Mouse (Mus musculus): ENCODE measurements around the gene Treml2.
"Not testable (repeated sequence)": the region's sequence is repeated elsewhere in the genome, so short reads cannot be mapped to it uniquely, and the experiment has no call there.

Gene Treml2

DNA sequence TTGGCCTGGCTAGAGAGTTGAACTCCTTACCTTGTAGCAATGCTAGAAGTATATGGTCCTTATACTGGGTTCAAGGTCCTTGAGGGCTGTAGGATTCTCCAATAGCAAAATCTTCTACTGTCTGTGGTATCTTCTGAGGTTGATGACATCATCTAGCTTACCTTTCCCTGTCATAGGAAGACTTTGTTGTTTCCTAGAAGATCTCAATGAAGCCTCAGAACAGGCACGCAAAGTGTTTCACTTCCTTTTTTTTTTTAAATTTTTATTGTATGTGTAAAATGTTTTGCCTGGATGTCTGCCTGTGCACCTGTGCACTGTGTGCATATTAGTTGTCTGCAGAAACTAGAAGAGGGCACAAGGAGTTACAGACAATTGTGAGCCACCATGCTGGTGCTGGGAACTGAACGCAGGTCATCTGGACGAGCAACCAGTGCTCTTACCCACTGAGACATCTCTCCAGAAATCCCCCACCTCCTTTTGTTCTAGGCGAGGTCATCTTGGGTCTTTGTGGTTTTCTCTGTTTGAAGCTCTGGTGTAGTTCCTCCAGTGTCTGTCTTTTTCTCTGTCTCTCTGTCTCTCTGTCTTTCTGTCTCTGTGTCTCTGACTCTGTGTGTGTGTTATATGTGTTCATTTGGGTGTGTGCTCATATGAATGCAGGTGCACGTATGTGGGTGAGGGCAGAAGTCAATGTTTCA lies 5.7 kb upstream of the Treml2 start:
- DNase-seq (ENCODE audit: low spot score) = no peak

DNA sequence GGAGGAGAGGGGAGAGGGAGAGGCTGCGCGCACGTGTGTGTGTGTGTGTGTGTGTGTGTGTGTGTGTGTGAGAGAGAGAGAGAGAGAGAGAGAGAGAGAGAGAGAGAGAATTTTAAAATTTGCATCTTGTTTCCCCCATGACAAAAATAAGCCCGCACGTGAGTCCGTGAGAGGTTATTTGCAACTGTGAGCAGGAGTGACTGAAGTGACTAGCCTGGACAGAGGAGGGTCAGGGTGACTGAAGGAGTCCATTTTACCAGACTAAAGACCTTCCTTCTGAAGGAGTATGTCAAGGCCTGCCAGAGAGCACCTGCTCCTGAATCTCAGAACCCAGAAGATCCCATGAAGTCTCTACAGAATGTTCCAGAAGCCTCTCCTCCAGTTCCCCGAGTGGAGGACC lies 458 bp downstream of the Treml2 start:
- peak; percentile 26 for DNase-seq (ENCODE audit: low spot score)

DNA sequence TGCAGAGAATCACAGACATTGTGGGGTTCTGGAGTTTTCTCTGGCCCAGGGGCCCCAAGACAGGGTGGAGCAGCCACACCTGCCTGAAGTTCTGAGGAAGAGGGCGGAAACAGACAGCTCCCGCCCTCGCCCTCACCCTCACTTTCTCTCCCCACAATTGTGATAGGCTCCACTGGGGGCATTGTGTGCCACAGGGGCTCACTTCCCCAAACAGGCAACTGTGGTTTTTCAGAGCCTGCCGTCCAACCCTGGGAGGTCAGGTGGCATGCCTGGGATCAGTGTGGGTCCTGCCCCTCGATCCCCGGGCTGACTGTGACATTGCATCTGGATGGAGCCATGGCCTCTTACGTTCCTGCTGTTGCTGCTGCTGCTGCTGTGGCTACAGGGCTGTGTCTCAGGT lies 901 bp downstream of the Treml2 start:
- DNase-seq (ENCODE audit: low spot score) = peak; percentile 57

DNA sequence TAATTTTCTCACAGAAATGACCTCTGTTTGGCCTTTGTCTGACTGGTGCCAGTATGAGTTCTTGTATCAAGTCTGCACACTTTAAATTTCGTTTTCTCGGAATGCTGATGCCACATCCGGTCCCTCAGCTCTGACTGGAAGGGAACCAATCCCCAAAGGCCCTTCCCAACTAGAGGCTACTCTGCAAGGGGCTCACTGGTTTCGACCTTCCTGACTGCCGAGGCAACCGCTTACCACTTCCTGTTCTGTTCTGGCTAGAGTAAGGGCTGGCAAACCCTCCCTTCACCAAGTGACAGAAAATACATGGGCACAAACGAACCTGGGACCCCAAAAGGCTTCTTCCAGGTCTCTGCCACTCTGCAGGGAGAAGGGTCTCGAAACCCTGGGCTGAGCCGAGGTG lies 1.6 kb downstream of the Treml2 start:
- DNase-seq (ENCODE audit: low spot score) = peak; percentile 19

DNA sequence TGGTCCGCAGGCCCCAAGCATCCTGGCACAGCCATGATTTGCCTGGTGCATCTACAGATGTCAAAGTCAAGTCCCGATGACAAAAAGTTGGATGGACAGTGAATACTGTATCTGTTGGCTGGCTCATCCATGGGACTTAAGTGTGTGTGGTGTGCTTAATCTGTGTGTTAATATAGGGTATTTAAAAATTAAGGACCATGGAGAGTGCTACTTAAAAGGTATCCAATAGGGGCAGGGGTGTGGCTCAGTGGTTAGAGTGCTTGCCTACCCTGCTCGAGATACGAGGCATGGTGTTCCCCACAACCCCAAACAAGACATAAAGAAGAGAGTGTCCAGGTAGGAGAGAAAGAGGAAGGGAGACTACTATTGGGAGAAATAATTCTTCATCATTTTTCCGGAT lies 2.5 kb downstream of the Treml2 start:
- DNase-seq (ENCODE audit: low spot score) = no peak

DNA sequence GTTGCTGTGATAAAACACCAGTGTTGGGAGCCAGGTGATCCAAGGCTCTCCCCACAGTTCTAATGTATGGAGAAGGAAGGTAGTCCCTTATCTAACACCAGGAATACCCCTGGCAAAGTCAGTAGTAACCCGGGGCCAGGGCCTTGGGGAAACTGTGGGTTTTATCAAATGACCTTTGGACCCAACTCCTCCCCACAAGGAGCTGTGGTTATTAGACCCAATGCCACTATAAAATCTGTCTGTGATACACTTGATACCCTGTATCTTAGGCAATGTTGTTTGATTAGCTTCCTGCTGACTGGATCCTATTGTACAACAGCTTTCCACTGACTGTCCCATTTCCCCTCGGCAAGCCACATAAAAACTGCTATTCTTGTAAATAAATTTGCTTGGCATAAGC lies 12.8 kb downstream of the Treml2 start:
- no peak for DNase-seq (ENCODE audit: low spot score)

DNA sequence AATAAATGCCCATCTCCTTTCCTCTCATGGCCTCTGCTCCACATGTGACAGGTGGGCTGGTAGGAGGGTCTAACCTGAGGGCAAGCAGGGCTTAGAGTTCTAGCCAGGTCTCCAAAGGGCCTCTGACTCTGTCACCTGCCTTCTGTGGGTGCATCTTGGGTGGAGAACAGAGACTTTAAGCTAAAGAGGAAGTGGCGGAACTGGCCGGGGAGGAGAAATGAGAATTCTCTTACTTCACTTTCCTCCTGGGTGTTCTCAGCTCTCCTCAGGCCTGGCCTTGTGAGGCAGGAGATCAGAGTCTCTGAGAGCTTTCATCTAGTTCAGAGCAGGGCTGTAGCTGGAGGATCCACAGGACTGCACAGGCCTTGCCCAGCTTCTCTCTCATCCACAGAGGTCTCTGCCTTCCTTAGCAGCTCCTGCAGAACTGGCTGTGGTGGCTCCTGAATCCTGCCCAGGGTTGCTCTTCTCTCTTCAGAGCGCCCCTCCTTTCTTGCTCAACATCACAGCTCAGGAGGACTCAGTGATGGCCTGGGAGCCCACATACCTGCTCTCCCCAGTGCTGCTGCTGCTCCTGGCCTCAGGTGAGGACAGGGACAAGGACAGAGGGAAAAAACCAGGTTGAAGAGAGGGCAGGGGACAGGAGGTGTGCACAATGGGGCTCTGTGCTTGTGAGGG lies 16.7 kb downstream of the Treml2 start, which contains the start of gene B430306N03Rik:
Gene B430306N03Rik (plus strand): TSS at position 237 of the 675 bp plus-strand sequence.
- not testable (repeated sequence) for DNase-seq (ENCODE audit: low spot score)

DNA sequence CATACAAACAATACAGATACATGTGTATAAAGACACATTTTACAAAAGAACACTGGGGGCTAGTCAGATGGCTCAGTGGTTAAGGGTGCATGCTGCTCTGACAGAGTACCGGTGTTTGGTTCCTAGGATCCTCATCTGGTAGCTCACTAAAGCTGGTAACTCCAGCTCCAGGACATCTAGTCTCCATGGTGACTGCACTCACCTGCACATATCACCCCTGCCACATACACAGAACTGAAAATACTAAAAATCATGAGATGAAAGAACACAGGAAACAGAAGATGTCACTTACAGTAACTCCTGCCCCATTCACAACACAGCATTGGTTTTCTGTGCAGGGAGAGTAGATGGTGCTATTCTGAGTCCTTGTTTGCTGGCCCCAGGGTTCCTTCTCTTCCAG lies 19.4 kb downstream of the Treml2 start:
- no peak for DNase-seq (ENCODE audit: low spot score)

DNA sequence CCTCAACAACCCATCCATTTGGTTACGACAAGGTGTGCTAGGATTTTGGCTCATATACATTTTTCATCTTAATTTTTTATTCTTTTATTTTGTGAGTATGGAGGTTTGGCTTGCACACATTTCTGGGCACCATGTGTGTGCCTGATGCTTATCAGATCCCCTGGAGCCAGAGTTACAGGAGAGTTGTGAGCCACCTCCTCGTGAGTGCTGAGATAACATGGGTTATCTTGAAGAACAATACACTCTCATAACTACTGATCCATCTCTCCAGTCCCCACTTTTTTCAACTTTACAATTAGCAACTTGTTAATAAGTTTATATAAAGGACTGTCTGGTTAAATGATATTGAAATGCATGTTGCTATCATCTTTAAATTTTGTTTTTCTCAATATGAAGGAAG lies 22.0 kb downstream of the Treml2 start:
- DNase-seq (ENCODE audit: low spot score) = no peak

DNA sequence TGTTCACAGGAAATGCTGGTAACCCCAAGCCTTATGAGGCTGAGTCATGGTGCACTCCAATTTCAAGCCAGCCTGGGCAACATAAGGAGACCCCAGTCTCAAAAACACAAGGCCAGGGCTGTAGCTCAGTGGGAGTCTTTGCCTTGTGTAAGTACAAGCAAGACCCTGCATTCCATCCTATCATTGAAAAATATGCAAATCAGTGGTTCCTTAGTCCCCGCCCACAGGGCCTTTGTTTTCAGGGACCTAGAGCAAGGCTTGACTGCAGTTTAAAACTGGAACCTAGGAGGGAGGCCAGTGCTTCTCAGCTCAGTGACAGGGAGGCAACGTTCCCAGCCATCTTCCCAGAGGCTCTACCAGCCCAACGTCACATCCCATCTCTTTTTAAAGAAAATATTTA lies 23.9 kb downstream of the Treml2 start:
- DNase-seq (ENCODE audit: low spot score) = no peak

DNA sequence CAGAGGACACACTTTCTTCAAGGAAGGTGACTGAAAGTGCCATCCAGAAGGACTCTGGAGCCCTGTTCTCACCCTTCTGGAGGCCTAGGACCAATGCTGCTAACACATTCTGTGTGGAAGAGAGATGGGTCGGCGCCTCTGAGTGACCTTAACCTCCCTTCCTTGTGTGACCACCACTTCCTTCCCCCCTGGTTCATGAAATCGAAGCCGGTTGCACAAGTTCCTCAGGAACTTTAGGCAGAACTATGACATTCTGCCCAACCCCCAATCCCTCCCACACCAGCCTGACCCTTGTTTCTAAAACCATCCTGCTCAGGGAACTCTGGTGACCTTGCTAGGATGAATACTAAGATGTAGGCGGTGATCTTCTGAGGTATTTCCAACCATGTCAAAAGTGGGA lies 25.0 kb downstream of the Treml2 start:
- DNase-seq (ENCODE audit: low spot score) = no peak

DNA sequence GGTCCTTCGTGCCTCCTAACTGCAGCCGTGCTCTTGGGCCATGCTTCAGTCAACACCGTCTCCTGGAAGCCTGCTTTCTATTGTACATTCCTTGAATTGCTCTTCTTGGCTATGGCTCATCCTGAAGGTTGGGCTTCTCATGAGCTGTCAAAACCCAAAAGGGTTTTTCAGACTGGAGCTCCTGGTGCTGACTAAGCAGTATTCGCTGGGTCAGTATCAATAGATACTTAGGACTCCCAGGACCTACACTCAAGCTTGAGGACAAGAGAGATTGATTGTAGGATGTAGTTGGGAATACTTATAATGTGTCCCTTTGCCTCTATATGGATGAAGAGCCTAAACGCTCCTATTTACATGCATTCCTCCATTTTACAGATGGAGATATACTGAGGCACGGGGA lies 25.8 kb downstream of the Treml2 start:
- no peak for DNase-seq (ENCODE audit: low spot score)

DNA sequence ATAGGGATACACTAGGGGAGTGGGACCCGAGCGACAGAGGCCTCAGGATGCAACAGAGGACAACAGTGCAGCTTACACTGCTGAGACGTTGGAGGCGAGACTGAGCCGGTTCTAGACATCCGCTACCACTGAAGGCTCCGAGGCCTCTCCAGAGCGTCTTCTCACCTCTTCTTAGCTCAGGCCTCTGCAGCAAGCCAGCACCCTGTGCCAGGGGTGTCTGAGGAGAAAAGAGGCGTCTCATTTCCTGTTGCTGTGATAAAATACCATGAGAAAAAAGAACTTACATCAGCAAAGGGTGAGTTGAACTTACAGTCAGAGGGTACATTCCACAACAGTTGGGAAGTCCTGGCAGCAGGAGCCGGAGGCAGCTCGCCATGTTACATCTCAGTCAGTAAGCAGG lies 26.3 kb downstream of the Treml2 start:
- no peak for DNase-seq (ENCODE audit: low spot score)

DNA sequence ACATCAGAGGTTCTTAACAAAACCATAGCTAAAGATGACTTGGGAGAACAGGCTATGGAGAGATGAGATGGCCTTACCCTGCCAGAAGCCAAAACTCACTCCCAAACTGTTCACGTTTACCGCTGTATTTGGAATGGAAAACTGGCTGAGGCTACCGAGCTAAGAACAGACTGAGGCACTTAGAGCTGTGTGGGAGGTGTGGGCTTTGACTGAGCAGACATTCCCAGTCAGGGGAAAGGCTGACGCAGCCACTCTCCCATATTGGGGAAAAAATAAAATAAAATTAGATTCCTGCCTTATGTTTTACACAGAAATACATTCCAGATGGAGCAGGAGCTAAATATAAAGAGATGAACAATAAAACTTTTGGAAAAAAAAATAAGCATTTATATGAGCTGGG lies 27.4 kb downstream of the Treml2 start:
- no peak for DNase-seq (ENCODE audit: low spot score)

DNA sequence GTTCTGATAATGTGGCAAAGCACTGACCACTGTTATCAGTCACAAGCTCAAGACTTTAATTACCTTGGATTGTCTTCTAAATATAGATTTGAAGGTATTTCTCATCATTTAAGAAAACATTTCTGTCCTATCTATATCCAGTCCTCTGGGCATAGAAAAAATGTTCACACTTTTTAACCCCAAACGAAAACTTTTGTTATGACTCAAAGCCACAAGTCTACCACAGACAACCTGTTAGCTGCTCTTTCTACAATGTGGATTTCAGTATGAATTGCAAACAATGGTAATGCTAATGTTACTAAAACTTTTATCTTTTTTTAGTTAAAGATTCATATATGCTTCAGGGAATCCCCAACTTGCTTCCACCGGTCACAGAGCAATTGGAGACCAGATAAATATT lies 33.2 kb downstream of the Treml2 start:
- no peak for DNase-seq (ENCODE audit: low spot score)

DNA sequence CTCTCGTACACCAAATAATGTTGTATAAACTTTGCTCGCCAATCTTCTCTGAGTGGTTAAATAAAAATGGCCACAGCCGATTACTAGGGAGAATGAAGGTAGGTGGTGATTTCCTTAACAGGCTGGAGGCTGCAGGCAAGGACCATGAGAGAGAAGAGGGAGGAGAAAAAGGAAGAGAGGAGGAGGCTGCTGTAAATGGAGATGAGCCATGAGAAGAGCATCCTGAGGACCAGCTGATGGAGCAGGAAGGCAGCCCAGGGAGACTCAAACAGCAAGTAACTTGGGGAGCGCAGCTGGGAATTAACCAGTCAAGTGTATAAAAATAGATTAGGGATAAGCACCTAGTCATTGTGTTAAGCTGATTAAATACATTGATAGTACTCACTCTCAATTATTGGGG lies 34.9 kb downstream of the Treml2 start:
- DNase-seq (ENCODE audit: low spot score) = no peak

DNA sequence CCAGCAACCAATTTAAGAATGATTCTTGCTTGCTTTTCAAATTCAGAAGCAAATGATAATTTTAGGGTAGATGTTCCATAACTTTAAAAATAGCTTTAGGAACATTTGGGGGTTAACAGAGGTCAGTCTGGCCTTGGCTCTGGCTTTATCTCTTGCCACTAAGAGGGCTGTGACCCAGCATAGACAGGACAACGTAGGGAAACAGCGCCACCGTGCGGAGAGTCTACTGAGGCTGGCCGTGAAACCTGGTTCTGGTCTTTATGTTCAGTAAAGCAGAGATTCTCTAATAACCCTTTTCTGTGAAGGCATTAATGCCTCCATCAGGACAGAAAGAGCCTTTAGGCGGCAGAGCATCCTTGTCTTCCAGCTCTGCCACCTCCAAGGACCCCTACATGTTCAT lies 37.6 kb downstream of the Treml2 start:
- DNase-seq (ENCODE audit: low spot score) = peak; percentile 64

DNA sequence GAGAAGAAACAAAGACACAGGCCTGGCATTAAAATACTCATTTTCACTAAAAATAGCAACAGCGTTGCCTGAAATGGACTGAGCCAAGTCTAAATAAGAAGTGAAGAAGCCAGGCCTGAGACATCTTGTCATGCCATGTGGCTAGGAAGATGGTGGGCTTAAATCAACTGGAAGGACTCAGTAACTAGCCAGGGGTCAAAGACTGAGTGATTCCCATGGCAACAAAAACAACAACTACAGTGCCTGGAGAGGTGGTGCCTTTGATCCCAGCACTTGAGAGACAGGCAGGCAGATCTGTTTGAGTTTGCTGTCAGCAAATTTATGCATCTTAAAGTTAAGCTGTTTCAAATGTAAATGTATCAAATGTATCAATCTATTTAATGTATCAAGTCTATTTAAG lies 41.0 kb downstream of the Treml2 start:
- DNase-seq (ENCODE audit: low spot score) = no peak

DNA sequence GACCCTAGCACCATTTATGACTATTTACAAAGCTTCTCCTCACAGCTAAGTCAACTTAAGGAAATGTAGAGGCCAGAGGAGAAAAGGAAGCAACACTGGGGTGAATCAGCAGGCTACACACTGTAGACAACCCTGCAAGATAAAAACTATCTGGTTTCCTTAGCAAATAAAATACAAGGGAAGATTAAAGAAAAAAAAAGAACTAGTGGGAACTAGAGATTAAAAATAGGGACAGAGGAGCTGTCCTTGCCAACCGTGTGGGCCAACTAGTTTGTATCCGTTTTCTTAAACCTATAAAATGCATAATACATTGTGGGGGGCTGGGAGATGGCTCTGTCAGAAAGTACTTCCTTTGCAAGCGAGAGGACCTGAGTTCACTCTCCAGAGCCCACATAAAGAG lies 42.6 kb downstream of the Treml2 start:
- DNase-seq (ENCODE audit: low spot score) = no peak

DNA sequence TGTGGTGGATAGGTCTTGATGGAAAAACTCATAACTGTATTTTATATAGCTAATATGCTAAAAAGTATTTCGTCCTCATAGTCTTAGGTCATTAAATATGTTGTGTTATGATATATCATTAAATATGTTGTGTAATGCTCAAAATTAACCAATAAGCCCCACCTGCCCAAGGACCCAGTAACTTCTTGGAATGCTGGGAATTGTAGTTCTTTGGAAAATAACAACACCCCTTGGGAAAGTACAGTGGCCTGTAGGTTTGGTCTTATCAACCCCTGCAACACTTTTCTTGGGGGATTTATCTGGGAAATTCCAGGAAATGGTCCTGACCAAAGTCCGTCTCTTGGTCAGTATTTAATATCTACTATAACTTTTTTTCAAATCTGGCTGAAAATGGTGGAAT lies 43.8 kb downstream of the Treml2 start:
- no peak for DNase-seq (ENCODE audit: low spot score)

DNA sequence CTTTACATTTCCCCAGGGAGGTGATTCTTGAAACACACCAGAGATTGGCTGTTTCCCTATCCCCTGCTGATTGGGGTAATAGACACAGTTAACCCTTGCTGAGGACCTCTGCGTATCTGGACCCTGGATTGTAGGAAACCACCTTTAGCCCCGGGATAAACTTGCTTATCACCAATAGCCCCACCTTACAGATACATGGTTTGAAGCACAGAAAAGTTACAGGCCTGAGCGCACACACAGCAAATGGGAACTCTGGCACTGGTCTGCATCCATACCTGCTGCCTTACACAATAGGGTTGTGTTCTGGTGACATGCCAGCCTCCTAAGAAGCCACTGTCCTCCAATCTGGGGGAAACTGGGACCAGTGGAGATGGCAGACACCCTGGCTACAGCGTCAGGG lies 46.5 kb downstream of the Treml2 start:
- DNase-seq (ENCODE audit: low spot score) = no peak

DNA sequence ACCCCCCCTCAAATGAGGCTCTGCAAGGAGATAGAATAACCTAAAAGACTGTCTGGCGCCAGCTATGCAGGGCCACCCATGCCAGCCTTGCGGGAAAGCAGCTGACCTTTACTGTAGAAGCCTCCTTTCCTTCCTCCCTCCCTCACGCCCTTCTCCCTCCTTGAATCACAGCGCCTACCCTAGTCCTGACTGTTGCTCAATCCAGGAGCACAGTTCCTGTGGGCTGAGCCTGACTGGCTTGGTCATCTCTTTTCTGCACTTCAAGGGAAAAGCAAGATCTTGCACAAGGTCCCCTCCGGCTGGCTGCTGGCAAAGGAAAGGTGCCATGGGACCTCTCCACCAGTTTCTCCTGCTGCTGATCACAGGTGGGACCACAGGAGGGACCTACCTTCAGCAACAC lies 46.9 kb downstream of the Treml2 start, which contains the start of gene Trem2:
Gene Trem2 (plus strand): TSS at position 171 of the 400 bp plus-strand sequence.
- no peak for DNase-seq (ENCODE audit: low spot score)

DNA sequence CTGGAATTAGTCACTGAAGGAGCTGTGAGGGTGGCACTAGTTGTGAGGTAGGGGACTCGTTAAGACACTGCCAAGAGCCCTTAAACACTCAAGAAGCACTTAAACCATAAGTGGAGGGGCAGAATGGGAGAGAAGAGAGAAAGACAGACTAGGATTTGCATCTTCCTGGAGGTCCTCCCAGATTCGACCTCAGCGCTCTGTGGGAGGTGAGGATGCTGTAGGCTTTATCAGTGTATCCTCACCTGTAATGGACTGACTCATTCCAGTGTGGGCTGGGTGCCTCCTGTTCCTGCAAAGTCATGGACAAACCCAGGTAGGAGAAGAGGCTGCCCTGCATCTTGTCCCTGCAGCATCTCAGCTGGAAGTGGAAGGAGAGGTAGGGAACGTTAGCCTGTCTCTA lies 47.5 kb downstream of the Treml2 start:
- DNase-seq (ENCODE audit: low spot score) = no peak

DNA sequence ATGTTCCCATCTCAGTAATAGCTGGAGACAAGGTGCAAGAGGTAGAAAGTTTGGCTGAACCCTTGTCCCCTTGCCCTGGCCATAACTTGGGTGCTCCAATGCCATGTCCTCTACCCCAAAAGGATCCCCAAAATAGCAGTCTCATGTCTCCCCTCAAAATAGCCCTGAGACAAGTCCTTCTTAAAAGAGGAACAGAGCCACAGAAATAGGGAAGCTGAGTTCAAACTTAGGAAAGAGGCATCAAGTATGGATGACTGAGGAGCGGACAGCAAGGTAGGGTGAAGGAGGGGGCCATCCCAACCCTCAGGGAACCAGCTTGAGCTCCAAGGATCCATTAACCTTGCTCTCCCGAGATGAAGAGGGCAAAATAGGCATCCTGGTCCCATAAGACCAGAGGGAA lies 48.0 kb downstream of the Treml2 start:
- DNase-seq (ENCODE audit: low spot score) = no peak
